Mouse (Mus musculus) liver, embryonic 13.5 days (tissue): Measurements from ENCODE around the gene Lpar2. TPM values are rescaled to one million over a fixed set of nuclear protein-coding genes. Genes with fewer than 3 reads are reported as not detected.

Source experiments
- ATAC-seq: fragments of 200-750 bp; cut with Nextera tagmentation; 2 replicates; pipeline ENCODE4 v1.8.0; 2017; ENCODE audit warnings: low read depth, mild to moderate bottlenecking, moderate number of reproducible peaks, moderate library complexity
- DNase-seq: peaks from one replicate; pipeline ENCODE4 v3.0.0; 2022
- H3K27ac ChIP-seq: fragments of 300-500 bp; sonication (generic); 2 replicates; pipeline ENCODE4 v1.5.1; 2015; ENCODE audit warnings: moderate library complexity, mild to moderate bottlenecking, inconsistent platforms
- H3K27me3 ChIP-seq: fragments of 300-500 bp; sonication (generic); 2 replicates; pipeline ENCODE4 v1.6.1; 2015; ENCODE audit warnings: mild to moderate bottlenecking, inconsistent platforms
- H3K36me3 ChIP-seq: fragments of 300-500 bp; sonication (generic); 2 replicates; pipeline ENCODE4 v1.6.1; 2015; ENCODE audit warnings: mild to moderate bottlenecking, inconsistent platforms
- H3K4me1 ChIP-seq: fragments of 300-500 bp; sonication (generic); replicated peaks from 2 replicates; pipeline ENCODE4 v1.6.1; 2015; ENCODE audit warnings: inconsistent platforms
- H3K4me2 ChIP-seq: fragments of 300-500 bp; sonication (generic); 2 replicates; pipeline ENCODE4 v1.6.1; 2015; ENCODE audit warnings: inconsistent platforms, mild to moderate bottlenecking, moderate library complexity
- H3K4me3 ChIP-seq: fragments of 300-500 bp; sonication (generic); replicated peaks from 2 replicates; pipeline ENCODE4 v1.5.1; 2015; ENCODE audit warnings: mild to moderate bottlenecking, inconsistent platforms
- H3K9ac ChIP-seq: fragments of 300-500 bp; sonication (generic); 2 replicates; pipeline ENCODE4 v1.6.1; 2015; ENCODE audit warnings: mild to moderate bottlenecking, inconsistent platforms
- H3K9me3 ChIP-seq: fragments of 300-500 bp; sonication (generic); replicated peaks from 2 replicates; pipeline ENCODE4 v1.6.1; 2016; ENCODE audit warnings: inconsistent platforms
- WGBS: fragments of 180-500 bp; shearing (Covaris S2); methylation state at CpG from one replicate; pipeline ENCODE4 v1.1.7; 2015; ENCODE audit not compliant: insufficient replicate concordance; 5-methylcytosine and 5-hydroxymethylcytosine counted together
- polyA plus RNA-seq: library from polyadenylated mRNA; unstranded; fragments of >200 nt; fragmentation: Nextera tagmentation; extraction: Ambion mirVana; gene quantifications from 2 replicates; pipeline ENCODE4 v1.2.1, GENCODE M21; 2015

The Lpar2 gene
- 0.07 and 0.09 TPM in 2 replicates for polyA plus RNA-seq

GRCm38 (mm10) chr8:69822386-69823191 is at the start of gene Lpar2:
Gene Lpar2 (plus strand): TSS chr8:69822429.
- DNase-seq, result peak; percentile 52
- Histone ChIP-seq H3K4me1 (peaks cover 27% of the 10 kb centered on the region), H3K9ac (peak within 1 kb of the TSS; percentile 65), H3K4me2 (peak within 1 kb of the TSS; percentile 75), H3K36me3 (peaks cover 5% of the 10 kb centered on the region), H3K27me3 (no peaks in the 10 kb centered on the region), H3K9me3 (no peaks in the 10 kb centered on the region), H3K27ac (no peak within 1 kb of the TSS), H3K4me3 (peak within 1 kb of the TSS; percentile 57)
- WGBS, result 5% methylated on average over 33 of the region's 35 CpGs
- ATAC-seq, result peak; percentile 64

DNA sequence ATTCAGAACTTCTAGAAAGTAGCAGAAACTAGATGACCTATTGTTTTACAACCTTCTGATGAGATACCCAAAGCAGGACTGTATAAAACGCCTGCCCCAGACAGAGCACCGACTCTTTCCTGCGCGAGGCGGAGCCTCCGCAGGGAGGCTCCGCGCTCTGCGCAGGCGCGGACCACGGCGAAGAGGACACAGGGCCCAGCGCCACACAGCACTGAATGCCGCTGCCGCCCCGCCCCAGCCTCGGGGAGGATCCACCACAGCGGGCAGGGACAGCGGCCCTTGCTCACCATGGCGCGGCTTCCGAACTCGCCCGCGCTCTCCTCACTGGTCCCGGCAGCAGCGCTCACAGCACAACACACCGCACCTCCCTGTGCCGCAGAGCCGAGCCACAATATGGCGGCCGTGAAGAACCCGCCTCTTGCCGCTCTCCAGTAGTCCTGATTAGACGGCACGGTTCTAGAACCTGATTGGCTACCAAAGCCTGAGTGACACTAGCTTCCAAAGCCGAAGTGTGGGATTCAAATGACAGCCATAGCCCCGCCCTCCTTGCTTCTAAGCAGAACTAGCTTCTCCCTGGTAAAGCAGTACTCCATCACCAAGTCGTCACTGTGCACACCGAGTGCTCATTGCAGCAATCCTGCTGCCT is 47.6 kb upstream of the Lpar2 start, which contains the start of gene Gm20422:
TSS of gene Gm20422 (minus strand) at position 384 of the 646 bp plus-strand sequence.
- peak; percentile 97 for ATAC-seq
- peak within 1 kb of the TSS; percentile 98 for H3K27ac ChIP-seq
- H3K9me3 ChIP-seq, result no peaks in the 10 kb centered on the region
- H3K27me3 ChIP-seq, result no peaks in the 10 kb centered on the region
- peak; percentile 92 for DNase-seq
- peak within 1 kb of the TSS; percentile 93 for H3K9ac ChIP-seq
- H3K4me3 ChIP-seq, result peak within 1 kb of the TSS; percentile 89
- peaks cover 21% of the 10 kb centered on the region for H3K36me3 ChIP-seq
- peak within 1 kb of the TSS; percentile 77 for H3K4me2 ChIP-seq
- H3K4me1 ChIP-seq, result peaks cover 49% of the 10 kb centered on the region
- under 1% methylated on average over 41 of the region's 41 CpGs for WGBS

DNA sequence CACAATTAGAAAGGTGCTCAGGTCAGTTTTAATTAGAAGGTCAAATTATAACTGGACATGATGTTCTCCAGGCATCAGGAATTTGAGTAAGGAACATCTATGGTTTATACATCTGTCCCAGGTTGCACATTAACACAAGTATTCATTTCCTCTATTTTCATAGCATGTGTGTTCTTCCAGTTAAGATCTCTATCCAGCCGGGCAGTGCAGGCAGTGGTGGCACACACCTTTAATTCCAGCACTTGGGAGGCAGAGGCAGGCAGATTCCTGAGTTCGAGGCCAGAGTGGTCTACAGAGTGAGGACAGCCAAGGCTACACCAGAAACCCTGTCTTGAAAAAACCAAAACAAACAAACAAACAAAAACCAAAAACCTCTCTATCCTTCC is 47.1 kb upstream of the Lpar2 start:
- peak overlapping the region; percentile 19; the same call in 1 of the 2 replicates for H3K9ac ChIP-seq
- peak overlapping the region; percentile 37; the same call in 1 of the 2 replicates for H3K27ac ChIP-seq
- peaks cover 49% of the 10 kb centered on the region for H3K4me1 ChIP-seq
- DNase-seq (no peak), ATAC-seq (no peak)
- H3K4me2 ChIP-seq, result peak overlapping the region; percentile 59
- H3K4me3 ChIP-seq, result peak overlapping the region; percentile 89
- 29% methylated on average over 2 of the region's 2 CpGs for WGBS
- H3K9me3 ChIP-seq, result no peaks in the 10 kb centered on the region
- no peaks in the 10 kb centered on the region for H3K27me3 ChIP-seq
- peaks cover 16% of the 10 kb centered on the region for H3K36me3 ChIP-seq

DNA sequence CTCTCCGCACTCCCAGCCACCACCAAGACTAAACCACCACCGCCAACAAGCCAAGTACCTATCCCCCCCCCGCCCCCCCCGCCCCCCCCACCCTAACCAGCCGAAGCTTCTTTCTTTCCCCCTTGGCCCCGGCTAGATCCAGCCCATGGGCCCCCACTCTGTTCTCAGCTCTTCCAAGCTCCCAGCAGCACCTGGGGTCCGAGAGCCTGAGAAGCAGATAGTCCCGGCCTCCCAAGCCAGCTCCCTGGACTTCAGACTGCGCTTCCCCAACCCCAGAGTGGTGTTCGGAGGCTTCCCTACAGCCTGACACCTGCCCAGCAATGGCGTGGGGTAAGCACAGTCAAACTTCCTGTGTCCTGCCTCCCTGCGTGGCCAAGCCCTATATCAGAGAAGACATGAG is 45.1 kb upstream of the Lpar2 start:
- ATAC-seq (no peak), DNase-seq (no peak)
- H3K9me3 ChIP-seq, result no peaks in the 10 kb centered on the region
- no peak overlapping the region for H3K27ac ChIP-seq
- no peak overlapping the region for H3K4me2 ChIP-seq
- H3K36me3 ChIP-seq, result peaks cover 4% of the 10 kb centered on the region; the same call in 1 of the 2 replicates
- no peak overlapping the region for H3K9ac ChIP-seq
- H3K4me3 ChIP-seq, result no peak overlapping the region
- WGBS, result 64% methylated on average over 12 of the region's 12 CpGs
- H3K4me1 ChIP-seq, result peaks cover 34% of the 10 kb centered on the region
- H3K27me3 ChIP-seq, result no peaks in the 10 kb centered on the region

GRCm38 (mm10) chr8:69789105-69789504 is 33.1 kb upstream of the Lpar2 start:
- DNase-seq (no peak), ATAC-seq (no peak)
- H3K9ac ChIP-seq, result 0 out of 2 replicates have a peak overlapping the region, but pooled peaks have one; percentile 22
- H3K27ac ChIP-seq, result peak overlapping the region; percentile 31
- no peaks in the 10 kb centered on the region for H3K27me3 ChIP-seq
- 36% methylated on average over 5 of the region's 5 CpGs for WGBS
- peaks cover 34% of the 10 kb centered on the region for H3K4me1 ChIP-seq
- H3K4me2 ChIP-seq, result no peak overlapping the region
- peaks cover 8% of the 10 kb centered on the region for H3K36me3 ChIP-seq
- no peaks in the 10 kb centered on the region for H3K9me3 ChIP-seq
- H3K4me3 ChIP-seq, result no peak overlapping the region

- Histone ChIP-seq H3K4me3 (peak overlapping the region; percentile 100), H3K9me3 (no peaks in the 10 kb centered on the region), H3K9ac (peak overlapping the region; percentile 96), H3K27ac (peak overlapping the region; percentile 98), H3K36me3 (peaks cover 15% of the 10 kb centered on the region), H3K4me2 (peak overlapping the region; percentile 89), H3K27me3 (no peaks in the 10 kb centered on the region), H3K4me1 (peaks cover 34% of the 10 kb centered on the region)
- DNase-seq, result no peak
- WGBS, result 51% methylated on average over 5 of the region's 5 CpGs
- no peak for ATAC-seq
Observed at GRCm38 (mm10) chr8:69789731-69790130, 32.5 kb upstream of the Lpar2 start.

DNA sequence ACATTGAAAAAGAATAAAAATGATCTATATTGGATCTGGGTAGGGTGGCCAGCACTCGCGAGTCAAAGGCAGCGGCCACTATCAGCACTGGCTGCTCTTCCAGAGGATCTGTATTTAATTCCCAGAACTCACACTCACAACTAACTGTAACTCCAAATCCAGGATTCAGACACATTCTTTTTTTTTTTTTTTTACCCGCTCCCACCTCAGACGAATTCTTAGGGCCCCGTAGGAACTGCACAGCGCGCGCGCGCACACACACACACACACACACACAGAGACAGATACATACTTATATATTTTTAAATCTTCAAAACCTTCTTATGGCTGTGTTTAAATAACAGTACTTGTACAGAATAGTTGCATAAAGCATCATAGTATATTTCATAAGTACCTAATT is 31.9 kb upstream of the Lpar2 start:
- Histone ChIP-seq H3K27ac (peak overlapping the region; percentile 98), H3K4me1 (peaks cover 34% of the 10 kb centered on the region), H3K9ac (peak overlapping the region; percentile 96), H3K4me3 (peak overlapping the region; percentile 100), H3K36me3 (peaks cover 21% of the 10 kb centered on the region), H3K27me3 (no peaks in the 10 kb centered on the region), H3K4me2 (peak overlapping the region; percentile 89), H3K9me3 (no peaks in the 10 kb centered on the region)
- DNase-seq (no peak), ATAC-seq (peak; percentile 21; the same call in 1 of the 2 replicates)
- 14% methylated on average over 11 of the region's 11 CpGs for WGBS

DNA sequence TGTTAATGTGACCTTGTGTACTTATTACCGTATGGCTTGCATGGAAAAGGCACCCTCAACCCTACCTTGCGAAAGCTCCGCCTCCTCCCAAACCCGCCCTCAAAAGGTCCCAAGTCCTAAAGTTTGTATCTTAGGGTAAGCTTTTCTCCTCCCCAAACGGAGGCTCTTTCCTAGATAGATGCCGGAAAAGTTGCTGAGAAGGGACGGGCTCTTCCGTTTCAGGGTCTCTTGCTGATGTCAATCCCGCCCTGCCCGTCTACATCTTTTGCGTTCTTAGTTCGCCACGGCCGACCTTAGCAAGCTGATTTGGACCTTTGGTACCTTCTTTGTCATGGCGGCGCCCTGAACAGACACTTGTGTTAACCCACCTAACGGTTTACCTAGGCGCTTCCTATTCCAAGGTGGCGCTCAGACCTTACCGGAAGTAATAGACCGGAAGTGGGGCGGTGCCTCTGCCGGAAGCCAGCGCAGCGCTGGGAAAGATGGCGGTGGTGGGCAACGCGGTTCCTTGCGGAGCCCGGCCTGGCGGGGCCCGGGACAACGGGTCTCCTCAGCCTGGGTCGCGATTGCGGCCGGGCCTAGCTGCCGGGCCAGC is 31.4 kb upstream of the Lpar2 start, which contains the start of the genes Atp13a1 and Zfp866:
TSS of gene Atp13a1 (plus strand) at position 391 of the 595 bp plus-strand sequence.
TSS of gene Zfp866 (minus strand) at position 406 of the 595 bp plus-strand sequence.
- Histone ChIP-seq H3K27me3 (no peaks in the 10 kb centered on the region), H3K9ac (peak within 1 kb of the TSS; percentile 96), H3K4me2 (peak within 1 kb of the TSS; percentile 89), H3K36me3 (peaks cover 26% of the 10 kb centered on the region), H3K4me1 (peaks cover 34% of the 10 kb centered on the region), H3K9me3 (no peaks in the 10 kb centered on the region), H3K4me3 (peak within 1 kb of the TSS; percentile 100), H3K27ac (peak within 1 kb of the TSS; percentile 98)
- peak; percentile 92 for ATAC-seq
- WGBS, result under 1% methylated on average over 38 of the region's 38 CpGs
- DNase-seq, result peak; percentile 84

DNA sequence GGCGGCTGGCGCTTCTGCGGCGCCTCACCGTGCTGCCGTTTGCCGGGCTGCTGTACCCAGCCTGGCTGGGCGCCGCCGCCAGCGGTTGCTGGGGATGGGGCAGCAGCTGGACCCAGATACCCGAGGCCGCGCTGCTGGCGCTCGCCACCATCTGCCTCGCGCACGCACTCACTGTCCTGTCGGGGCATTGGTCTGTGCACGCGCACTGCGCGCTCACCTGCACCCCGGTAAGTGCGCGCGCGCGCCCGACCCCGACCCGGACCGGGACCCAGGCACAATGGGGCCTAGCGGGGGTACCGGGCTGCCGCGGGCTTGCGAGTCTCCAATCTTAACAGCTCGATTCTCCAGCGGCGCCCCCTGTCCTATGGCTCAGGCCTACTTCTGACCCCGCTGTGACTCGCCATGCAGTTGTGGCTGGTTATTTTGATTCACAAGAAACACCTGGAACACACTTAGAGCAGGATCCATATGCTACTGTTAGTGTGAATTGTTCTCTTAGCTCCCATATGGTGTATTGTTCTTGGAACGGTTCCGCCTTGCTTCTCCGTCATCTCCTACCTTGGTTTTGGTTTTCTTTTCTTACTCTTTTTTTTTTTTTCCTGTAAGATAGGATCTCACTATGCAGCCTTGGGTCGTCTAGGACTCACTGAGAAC is 30.7 kb upstream of the Lpar2 start:
- DNase-seq, result peak; percentile 36
- H3K4me1 ChIP-seq, result peaks cover 34% of the 10 kb centered on the region
- peak overlapping the region; percentile 96 for H3K9ac ChIP-seq
- peak overlapping the region; percentile 98 for H3K27ac ChIP-seq
- no peaks in the 10 kb centered on the region for H3K27me3 ChIP-seq
- peak overlapping the region; percentile 100 for H3K4me3 ChIP-seq
- H3K36me3 ChIP-seq, result peaks cover 33% of the 10 kb centered on the region
- H3K4me2 ChIP-seq, result peak overlapping the region; percentile 89
- no peaks in the 10 kb centered on the region for H3K9me3 ChIP-seq
- WGBS, result under 1% methylated on average over 48 of the region's 48 CpGs
- ATAC-seq, result peak; percentile 57

DNA sequence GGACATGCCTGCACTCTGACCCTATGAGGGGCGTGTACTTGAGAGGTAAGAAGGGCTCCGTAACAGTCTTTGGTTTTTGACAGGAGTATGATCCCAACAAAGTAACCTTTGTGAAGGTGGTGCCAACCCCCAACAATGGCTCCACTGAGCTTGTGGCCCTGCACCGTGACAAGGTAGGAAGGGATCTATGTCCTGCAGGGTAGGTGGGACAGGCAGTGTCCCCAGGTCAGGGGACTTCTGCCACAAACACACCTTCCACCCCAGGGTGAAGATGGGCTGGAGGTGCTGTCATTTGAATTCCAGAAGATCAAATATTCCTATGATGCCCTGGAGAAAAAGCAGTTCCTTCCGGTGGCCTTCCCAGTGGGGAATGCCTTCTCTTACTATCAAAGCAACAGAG is 28.6 kb upstream of the Lpar2 start:
- 89% methylated on average over 4 of the region's 4 CpGs for WGBS
- no peak for ATAC-seq
- no peak overlapping the region for H3K27ac ChIP-seq
- H3K9me3 ChIP-seq, result no peaks in the 10 kb centered on the region
- no peak overlapping the region for H3K4me3 ChIP-seq
- peaks cover 34% of the 10 kb centered on the region for H3K4me1 ChIP-seq
- peaks cover 54% of the 10 kb centered on the region for H3K36me3 ChIP-seq
- no peak overlapping the region for H3K9ac ChIP-seq
- DNase-seq, result no peak
- no peaks in the 10 kb centered on the region for H3K27me3 ChIP-seq
- no peak overlapping the region for H3K4me2 ChIP-seq
